Mouse (Mus musculus): ENCODE measurements around the gene Mst1r. TPM values are rescaled to one million over a fixed set of nuclear protein-coding genes. Genes with fewer than 3 reads are reported as not detected.

The Mst1r gene
- polyA plus RNA-seq, 1 experiment, result 1.8 TPM

DNA sequence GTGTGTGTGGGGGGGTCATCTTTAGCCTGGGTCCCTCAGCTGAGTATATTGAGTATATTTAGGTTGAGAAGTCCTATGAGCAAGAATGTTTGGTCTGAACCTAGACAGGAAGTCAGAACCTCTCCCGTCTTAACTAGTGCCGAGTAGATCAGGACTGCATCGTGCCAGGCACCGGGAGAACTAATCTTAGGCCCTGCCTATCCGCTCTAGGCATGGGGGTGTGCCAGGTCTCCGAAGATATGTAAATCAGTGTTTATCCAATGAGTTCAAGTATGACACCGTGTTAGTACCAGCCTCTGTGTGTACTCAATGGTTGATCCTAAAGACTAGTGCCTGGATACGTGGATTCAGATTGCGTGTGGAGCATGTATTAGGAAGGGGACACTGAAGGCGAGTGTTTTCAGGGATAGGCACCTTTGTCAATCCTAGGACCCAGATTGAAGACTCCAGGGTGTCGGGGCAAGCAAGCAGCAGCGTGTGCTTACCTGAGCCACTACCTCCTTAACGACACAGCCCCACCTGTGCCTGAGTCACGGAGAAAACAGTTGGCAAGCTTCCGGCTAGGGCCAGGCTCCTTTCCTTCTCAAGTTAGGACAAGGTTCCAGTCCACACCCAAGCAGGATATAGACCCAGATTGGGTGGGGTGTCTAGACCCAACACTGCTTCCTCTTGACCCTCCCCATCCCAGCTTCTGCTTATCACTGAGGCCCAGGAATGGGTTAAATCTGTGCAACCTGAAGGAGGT, 3.5 kb downstream of the Mst1r start:
- Histone ChIP-seq H3K27ac (ENCODE audit: insufficient read depth, low read length) (no peak overlapping the region), H3K27me3 (ENCODE audit: control insufficient read depth, insufficient read depth, low read length) (no peaks in the 10 kb centered on the region), H3K4me3 (ENCODE audit: extremely low read depth, insufficient read depth, insufficient read length) (no peak overlapping the region), H3K36me3 (ENCODE audit: control insufficient read depth, insufficient read depth, low read length) (no peaks in the 10 kb centered on the region), H3K4me1 (ENCODE audit: control insufficient read depth, insufficient read depth, insufficient read length) (no peaks in the 10 kb centered on the region)
- WGBS, result 85% methylated on average over 15 of the region's 15 CpGs
- no peak for TF ChIP-seq CTCF (IDR thresholded peaks at IDR 0.05; ENCODE audit: extremely low read depth, insufficient read depth, insufficient read length, insufficient replicate concordance)
- TF ChIP-seq POLR2A (IDR thresholded peaks at IDR 0.05; ENCODE audit: low read depth, low read length), result no peak
- DNase-seq (ENCODE audit: low read depth in 1 of 2, low spot score in 2 of 2), result no peak

DNA sequence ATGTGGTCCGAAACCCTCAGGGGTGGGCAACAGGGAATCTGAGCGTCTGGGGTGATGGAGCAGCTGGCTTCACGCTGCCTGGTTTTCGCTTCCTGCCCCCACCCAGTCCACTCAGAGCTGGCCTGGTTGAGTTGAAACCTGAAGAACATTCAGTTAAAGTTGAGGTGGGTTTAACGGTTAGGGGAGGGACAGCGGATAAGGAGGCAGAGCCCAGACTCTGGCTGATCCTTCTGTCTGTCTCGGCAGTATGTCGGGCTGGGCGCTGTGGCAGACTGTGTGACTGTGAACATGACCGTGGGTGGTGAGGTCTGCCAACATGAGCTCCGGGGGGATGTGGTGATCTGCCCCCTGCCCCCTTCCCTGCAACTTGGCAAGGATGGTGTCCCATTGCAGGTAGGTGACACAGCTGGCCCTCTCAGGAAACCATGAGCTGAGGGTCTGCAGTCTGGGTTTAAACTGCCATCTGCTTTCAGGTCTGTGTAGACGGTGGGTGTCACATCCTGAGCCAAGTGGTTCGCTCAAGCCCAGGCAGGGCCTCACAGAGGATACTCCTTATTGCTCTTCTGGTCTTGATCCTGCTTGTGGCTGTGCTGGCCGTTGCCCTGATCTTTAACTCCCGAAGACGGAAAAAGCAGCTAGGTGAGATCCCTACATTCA, 8.2 kb downstream of the Mst1r start:
- 54% methylated on average over 16 of the region's 16 CpGs for WGBS
- no peaks in the 10 kb centered on the region for H3K36me3 ChIP-seq (ENCODE audit: control insufficient read depth, insufficient read depth, low read length)
- TF ChIP-seq POLR2A (IDR thresholded peaks at IDR 0.05; ENCODE audit: low read depth, low read length), result no peak
- no peak for TF ChIP-seq CTCF (IDR thresholded peaks at IDR 0.05; ENCODE audit: extremely low read depth, insufficient read depth, insufficient read length, insufficient replicate concordance)
- H3K4me3 ChIP-seq (ENCODE audit: extremely low read depth, insufficient read depth, insufficient read length), result no peak overlapping the region
- H3K27ac ChIP-seq (ENCODE audit: insufficient read depth, low read length), result no peak overlapping the region
- no peak for DNase-seq (ENCODE audit: low read depth in 1 of 2, low spot score in 2 of 2)
- H3K4me1 ChIP-seq (ENCODE audit: control insufficient read depth, insufficient read depth, insufficient read length), result no peaks in the 10 kb centered on the region
- no peaks in the 10 kb centered on the region for H3K27me3 ChIP-seq (ENCODE audit: control insufficient read depth, insufficient read depth, low read length)

DNA sequence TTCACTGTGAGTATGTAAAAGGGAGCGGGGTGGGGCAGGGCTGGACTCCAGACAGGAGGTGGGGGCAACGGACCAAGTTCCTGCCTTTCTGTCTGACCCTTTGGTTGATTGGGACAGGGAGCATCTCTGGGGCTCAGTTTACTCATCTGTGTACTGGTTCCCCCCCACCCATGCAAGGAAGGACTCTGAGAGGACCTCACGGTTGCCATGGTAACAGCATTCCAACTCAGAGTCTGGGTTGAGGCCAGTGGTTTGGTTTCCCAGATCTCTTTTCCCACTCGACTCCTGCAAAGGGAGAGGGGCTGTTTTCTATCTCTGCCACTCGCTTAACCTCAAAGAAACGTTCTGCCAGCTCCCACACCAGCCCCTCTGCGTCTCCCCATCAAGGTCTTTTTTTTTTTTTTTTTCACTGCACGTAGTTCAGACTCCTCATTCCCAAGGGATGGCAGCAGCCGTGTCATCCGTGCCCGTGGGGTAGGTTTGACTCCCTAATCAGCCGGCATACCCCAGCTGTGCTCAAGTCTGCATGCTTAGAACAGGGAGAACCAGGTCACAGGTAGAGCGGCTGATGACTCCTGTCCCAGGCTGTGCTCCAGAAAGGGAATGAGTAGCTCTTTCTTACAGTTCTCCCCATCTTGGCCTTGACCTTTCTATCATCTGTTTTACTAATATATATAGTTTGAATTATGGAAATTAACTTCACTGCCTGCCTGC, 11.4 kb downstream of the Mst1r start:
- Histone ChIP-seq H3K27ac (ENCODE audit: insufficient read depth, low read length) (no peak overlapping the region), H3K4me3 (ENCODE audit: extremely low read depth, insufficient read depth, insufficient read length) (no peak overlapping the region), H3K27me3 (ENCODE audit: control insufficient read depth, insufficient read depth, low read length) (no peaks in the 10 kb centered on the region), H3K36me3 (ENCODE audit: control insufficient read depth, insufficient read depth, low read length) (no peaks in the 10 kb centered on the region), H3K4me1 (ENCODE audit: control insufficient read depth, insufficient read depth, insufficient read length) (no peaks in the 10 kb centered on the region)
- no peak for DNase-seq (ENCODE audit: low read depth in 1 of 2, low spot score in 2 of 2)
- TF ChIP-seq CTCF (IDR thresholded peaks at IDR 0.05; ENCODE audit: extremely low read depth, insufficient read depth, insufficient read length, insufficient replicate concordance) (no peak), POLR2A (IDR thresholded peaks at IDR 0.05; ENCODE audit: low read depth, low read length) (no peak)
- 75% methylated on average over 13 of the region's 13 CpGs for WGBS

DNA sequence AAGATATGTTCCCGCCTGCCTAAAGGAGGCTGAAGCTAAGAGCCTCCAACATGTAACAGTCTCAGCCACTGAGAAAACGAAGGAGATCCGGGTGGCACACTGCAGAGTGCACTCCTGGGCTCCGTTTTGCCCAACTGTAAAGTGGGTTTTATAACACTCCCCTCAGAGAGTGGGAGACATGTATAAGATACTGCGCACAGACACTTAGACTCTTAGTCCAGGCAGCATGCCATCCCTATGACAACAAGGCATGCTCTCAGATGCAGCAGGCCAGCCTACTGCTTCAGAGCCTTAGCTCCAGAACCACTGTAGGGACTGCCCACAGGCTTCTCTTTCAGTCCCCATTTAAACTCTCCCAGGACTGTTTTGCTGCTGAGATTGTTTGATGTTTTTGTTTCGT, 12.2 kb downstream of the Mst1r start:
- DNase-seq (ENCODE audit: low read depth in 1 of 2, low spot score in 2 of 2), result no peak
- H3K4me1 ChIP-seq (ENCODE audit: control insufficient read depth, insufficient read depth, insufficient read length), result no peaks in the 10 kb centered on the region
- no peak overlapping the region for H3K27ac ChIP-seq (ENCODE audit: insufficient read depth, low read length)
- H3K27me3 ChIP-seq (ENCODE audit: control insufficient read depth, insufficient read depth, low read length), result no peaks in the 10 kb centered on the region
- H3K36me3 ChIP-seq (ENCODE audit: control insufficient read depth, insufficient read depth, low read length), result no peaks in the 10 kb centered on the region
- no peak overlapping the region for H3K4me3 ChIP-seq (ENCODE audit: extremely low read depth, insufficient read depth, insufficient read length)
- TF ChIP-seq CTCF (IDR thresholded peaks at IDR 0.05; ENCODE audit: extremely low read depth, insufficient read depth, insufficient read length, insufficient replicate concordance) (no peak), POLR2A (IDR thresholded peaks at IDR 0.05; ENCODE audit: low read depth, low read length) (no peak)
- WGBS, result 89% methylated on average over 6 of the region's 6 CpGs

DNA sequence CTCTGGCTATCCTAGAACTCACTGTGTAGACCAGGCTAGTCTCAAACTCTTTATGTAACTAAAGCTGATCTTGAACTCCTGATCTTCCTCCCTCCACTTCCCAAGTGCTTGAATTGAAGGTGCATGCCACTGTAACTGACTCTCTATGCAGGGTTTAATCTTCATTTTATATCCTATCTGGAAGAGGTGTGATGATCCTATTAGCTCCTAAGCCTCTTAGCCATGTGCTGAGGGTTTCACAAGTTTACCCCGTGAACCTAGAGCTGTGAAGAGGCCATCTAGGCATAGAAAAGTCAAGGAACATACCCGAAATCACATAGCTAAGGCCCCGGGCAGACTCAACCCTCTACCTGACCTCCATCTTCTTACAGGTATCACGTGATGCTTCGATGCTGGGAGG, 12.8 kb downstream of the Mst1r start:
- 90% methylated on average over 5 of the region's 5 CpGs for WGBS
- Histone ChIP-seq H3K27ac (ENCODE audit: insufficient read depth, low read length) (no peak overlapping the region), H3K4me1 (ENCODE audit: control insufficient read depth, insufficient read depth, insufficient read length) (no peaks in the 10 kb centered on the region), H3K27me3 (ENCODE audit: control insufficient read depth, insufficient read depth, low read length) (no peaks in the 10 kb centered on the region), H3K4me3 (ENCODE audit: extremely low read depth, insufficient read depth, insufficient read length) (no peak overlapping the region), H3K36me3 (ENCODE audit: control insufficient read depth, insufficient read depth, low read length) (no peaks in the 10 kb centered on the region)
- no peak for DNase-seq (ENCODE audit: low read depth in 1 of 2, low spot score in 2 of 2)
- TF ChIP-seq POLR2A (IDR thresholded peaks at IDR 0.05; ENCODE audit: low read depth, low read length) (no peak), CTCF (IDR thresholded peaks at IDR 0.05; ENCODE audit: extremely low read depth, insufficient read depth, insufficient read length, insufficient replicate concordance) (no peak)

DNA sequence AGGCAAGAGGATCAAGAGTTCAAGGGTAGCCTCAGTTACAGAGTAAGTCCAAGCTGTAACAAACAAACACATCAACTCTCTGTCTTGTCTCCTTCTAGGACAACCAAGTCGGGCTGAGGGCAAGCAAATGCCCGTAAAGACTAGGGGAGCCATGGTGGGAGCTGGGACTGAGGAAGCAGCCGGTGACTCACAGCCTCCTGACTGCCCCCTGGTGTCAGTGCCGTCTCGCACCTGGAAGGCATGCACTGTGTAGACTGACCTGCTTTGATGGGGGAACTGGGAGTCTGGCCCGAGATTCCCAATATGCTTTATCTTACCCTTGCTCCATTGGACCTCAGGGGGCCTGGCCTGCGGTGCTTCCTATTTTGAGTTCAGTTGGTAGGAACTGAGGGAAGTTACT, 16.3 kb downstream of the Mst1r start:
- 55% methylated on average over 7 of the region's 7 CpGs for WGBS
- DNase-seq (ENCODE audit: low read depth in 1 of 2, low spot score in 2 of 2), result peak in 1 of 2 experiments; percentile 26
- no peaks in the 10 kb centered on the region for H3K27me3 ChIP-seq (ENCODE audit: control insufficient read depth, insufficient read depth, low read length)
- no peaks in the 10 kb centered on the region for H3K36me3 ChIP-seq (ENCODE audit: control insufficient read depth, insufficient read depth, low read length)
- H3K27ac ChIP-seq (ENCODE audit: insufficient read depth, low read length), result no peak overlapping the region
- TF ChIP-seq POLR2A (IDR thresholded peaks at IDR 0.05; ENCODE audit: low read depth, low read length) (no peak), CTCF (IDR thresholded peaks at IDR 0.05; ENCODE audit: extremely low read depth, insufficient read depth, insufficient read length, insufficient replicate concordance) (0 out of 2 replicates have a peak, but pooled peaks have one; percentile 13)
- no peaks in the 10 kb centered on the region for H3K4me1 ChIP-seq (ENCODE audit: control insufficient read depth, insufficient read depth, insufficient read length)
- no peak overlapping the region for H3K4me3 ChIP-seq (ENCODE audit: extremely low read depth, insufficient read depth, insufficient read length)
